Mouse (Mus musculus): ENCODE data around the gene Sema4g. TPM values are rescaled to one million over a fixed set of nuclear protein-coding genes. Genes with fewer than 3 reads are reported as not detected.

The Sema4g gene
- total and polyA plus RNA-seq, 3 experiments, result 0.13 to 0.30 (median 0.22) TPM

- Histone ChIP-seq H3K4me3 (ENCODE audit: low read depth, low read length) (no peak overlapping the region), H3K36me3 (replicated peaks) (peaks cover 78% of the 10 kb centered on the region), H3K9me3 (replicated peaks) (no peaks in the 10 kb centered on the region), H3K27me3 (ENCODE audit: insufficient read depth, low read length) (no peaks in the 10 kb centered on the region), H3K4me1 (ENCODE audit: insufficient read depth, low read depth, low read length) (peaks cover 6% of the 10 kb centered on the region)
- DNase-seq (ENCODE audit: low spot score), result no peak
- TF ChIP-seq TAL1 (conservative IDR thresholded peaks at IDR 0.05; ENCODE audit: low read depth, low read length), result no peak
- no peak for TF ChIP-seq POLR2AphosphoS5 (IDR thresholded peaks at IDR 0.05; ENCODE audit: insufficient replicate concordance, low read depth, low read length)
- TF ChIP-seq CTCF (IDR thresholded peaks at IDR 0.05; ENCODE audit: low read depth, low read length), result no peak
- no peak for TF ChIP-seq GATA1 (IDR thresholded peaks at IDR 0.05; ENCODE audit: borderline replicate concordance, low read length)
- no peak for TF ChIP-seq GATA2 (IDR thresholded peaks at IDR 0.05; ENCODE audit: borderline replicate concordance, low read depth, low read length)
- no peak for ATAC-seq (ENCODE audit: extremely low read depth, insufficient number of reproducible peaks, low FRiP score, poor library complexity, severe bottlenecking)
These were observed 8.1 kb upstream of the Sema4g start for GRCm38 (mm10) chr19:44980787-44981186.

GRCm38 (mm10) chr19:44982477-44983115 is 6.3 kb upstream of the Sema4g start:
- ATAC-seq (ENCODE audit: extremely low read depth, insufficient number of reproducible peaks, low FRiP score, poor library complexity, severe bottlenecking), result no peak
- peaks cover 5% of the 10 kb centered on the region; the same call in 1 of the 2 replicates for H3K27me3 ChIP-seq (ENCODE audit: insufficient read depth, low read length)
- TF ChIP-seq GATA2 (IDR thresholded peaks at IDR 0.05; ENCODE audit: borderline replicate concordance, low read depth, low read length) (no peak), POLR2AphosphoS5 (IDR thresholded peaks at IDR 0.05; ENCODE audit: insufficient replicate concordance, low read depth, low read length) (no peak), GATA1 (IDR thresholded peaks at IDR 0.05; ENCODE audit: borderline replicate concordance, low read length) (no peak), TAL1 (conservative IDR thresholded peaks at IDR 0.05; ENCODE audit: low read depth, low read length) (no peak), CTCF (IDR thresholded peaks at IDR 0.05; ENCODE audit: low read depth, low read length) (no peak)
- no peaks in the 10 kb centered on the region for H3K9me3 ChIP-seq (replicated peaks)
- no peak overlapping the region for H3K4me3 ChIP-seq (ENCODE audit: low read depth, low read length)
- H3K36me3 ChIP-seq (replicated peaks), result peaks cover 59% of the 10 kb centered on the region
- DNase-seq (ENCODE audit: low spot score), result no peak
- peaks cover 16% of the 10 kb centered on the region for H3K4me1 ChIP-seq (ENCODE audit: insufficient read depth, low read depth, low read length)

DNA sequence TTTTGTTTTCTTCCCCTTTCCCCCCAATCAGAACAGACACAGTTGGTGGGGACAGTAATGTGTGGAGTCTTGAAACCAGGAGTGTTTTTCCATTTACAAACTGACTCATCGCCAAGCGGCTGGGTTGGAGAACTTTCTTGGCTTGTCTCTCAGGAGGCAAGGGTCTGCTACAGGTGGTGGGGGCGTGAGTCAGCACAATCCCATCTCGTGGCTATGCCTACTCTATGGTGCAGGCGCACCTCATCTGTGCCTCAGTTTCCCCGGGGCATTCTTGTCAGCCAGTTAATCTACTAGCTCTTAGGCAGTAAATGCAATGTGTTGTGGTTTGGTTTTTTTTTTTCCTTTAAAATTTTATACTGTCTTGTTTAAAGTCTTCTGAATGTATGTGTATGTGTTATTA is 5.5 kb upstream of the Sema4g start:
- Histone ChIP-seq H3K4me1 (ENCODE audit: insufficient read depth, low read depth, low read length) (peaks cover 16% of the 10 kb centered on the region), H3K4me3 (ENCODE audit: low read depth, low read length) (no peak overlapping the region)
- no peak for ATAC-seq (ENCODE audit: extremely low read depth, insufficient number of reproducible peaks, low FRiP score, poor library complexity, severe bottlenecking)

GRCm38 (mm10) chr19:44984420-44984819 is 4.5 kb upstream of the Sema4g start:
- no peak for TF ChIP-seq GATA2 (IDR thresholded peaks at IDR 0.05; ENCODE audit: borderline replicate concordance, low read depth, low read length)
- no peak for TF ChIP-seq POLR2AphosphoS5 (IDR thresholded peaks at IDR 0.05; ENCODE audit: insufficient replicate concordance, low read depth, low read length)
- no peak for TF ChIP-seq CTCF (IDR thresholded peaks at IDR 0.05; ENCODE audit: low read depth, low read length)
- no peak for TF ChIP-seq GATA1 (IDR thresholded peaks at IDR 0.05; ENCODE audit: borderline replicate concordance, low read length)
- TF ChIP-seq TAL1 (conservative IDR thresholded peaks at IDR 0.05; ENCODE audit: low read depth, low read length), result no peak
- H3K27me3 ChIP-seq (ENCODE audit: insufficient read depth, low read length), result peaks cover 16% of the 10 kb centered on the region
- ATAC-seq (ENCODE audit: extremely low read depth, insufficient number of reproducible peaks, low FRiP score, poor library complexity, severe bottlenecking), result no peak
- H3K36me3 ChIP-seq (replicated peaks), result peaks cover 42% of the 10 kb centered on the region
- no peaks in the 10 kb centered on the region for H3K9me3 ChIP-seq (replicated peaks)
- no peak overlapping the region for H3K4me3 ChIP-seq (ENCODE audit: low read depth, low read length)
- peaks cover 25% of the 10 kb centered on the region for H3K4me1 ChIP-seq (ENCODE audit: insufficient read depth, low read depth, low read length)
- DNase-seq (ENCODE audit: low spot score), result no peak

More for the DNA sequence above, 5.5 kb upstream of the Sema4g start:
- TF ChIP-seq GATA1 (IDR thresholded peaks at IDR 0.05; ENCODE audit: borderline replicate concordance, low read length) (no peak), TAL1 (conservative IDR thresholded peaks at IDR 0.05; ENCODE audit: low read depth, low read length) (no peak), POLR2AphosphoS5 (IDR thresholded peaks at IDR 0.05; ENCODE audit: insufficient replicate concordance, low read depth, low read length) (no peak), CTCF (IDR thresholded peaks at IDR 0.05; ENCODE audit: low read depth, low read length) (no peak), GATA2 (IDR thresholded peaks at IDR 0.05; ENCODE audit: borderline replicate concordance, low read depth, low read length) (no peak)
- Histone ChIP-seq H3K9me3 (replicated peaks) (no peaks in the 10 kb centered on the region), H3K27me3 (ENCODE audit: insufficient read depth, low read length) (peaks cover 6% of the 10 kb centered on the region), H3K36me3 (replicated peaks) (peaks cover 52% of the 10 kb centered on the region)
- no peak for DNase-seq (ENCODE audit: low spot score)

GRCm38 (mm10) chr19:44985159-44985988 is 3.5 kb upstream of the Sema4g start:
- TF ChIP-seq TAL1 (conservative IDR thresholded peaks at IDR 0.05; ENCODE audit: low read depth, low read length) (no peak), CTCF (IDR thresholded peaks at IDR 0.05; ENCODE audit: low read depth, low read length) (no peak), GATA2 (IDR thresholded peaks at IDR 0.05; ENCODE audit: borderline replicate concordance, low read depth, low read length) (no peak), POLR2AphosphoS5 (IDR thresholded peaks at IDR 0.05; ENCODE audit: insufficient replicate concordance, low read depth, low read length) (no peak), GATA1 (IDR thresholded peaks at IDR 0.05; ENCODE audit: borderline replicate concordance, low read length) (no peak)
- no peak overlapping the region for H3K4me3 ChIP-seq (ENCODE audit: low read depth, low read length)

DNA sequence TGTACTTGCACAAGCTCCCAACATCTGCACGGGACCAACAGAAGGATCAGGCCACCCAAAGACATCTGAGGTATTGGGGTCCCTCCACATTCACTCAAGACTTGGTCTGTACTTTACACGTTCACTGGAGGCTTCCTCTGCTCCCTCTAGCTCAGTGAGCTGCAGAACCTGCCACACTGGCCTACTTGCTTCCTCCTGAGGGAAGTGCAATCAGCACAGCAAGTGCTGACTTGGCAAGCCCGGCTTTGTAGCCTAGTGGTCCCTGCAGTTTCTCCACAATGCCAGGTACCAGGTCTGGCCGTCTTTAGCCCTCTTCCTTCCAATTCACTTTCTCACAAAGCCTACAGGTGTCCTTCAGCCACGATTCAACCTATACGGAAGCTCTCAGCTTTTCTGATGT is 1.9 kb upstream of the Sema4g start:
- no peak for ATAC-seq (ENCODE audit: extremely low read depth, insufficient number of reproducible peaks, low FRiP score, poor library complexity, severe bottlenecking)
- TF ChIP-seq TAL1 (conservative IDR thresholded peaks at IDR 0.05; ENCODE audit: low read depth, low read length) (no peak), GATA2 (IDR thresholded peaks at IDR 0.05; ENCODE audit: borderline replicate concordance, low read depth, low read length) (no peak), CTCF (IDR thresholded peaks at IDR 0.05; ENCODE audit: low read depth, low read length) (no peak), GATA1 (IDR thresholded peaks at IDR 0.05; ENCODE audit: borderline replicate concordance, low read length) (no peak), POLR2AphosphoS5 (IDR thresholded peaks at IDR 0.05; ENCODE audit: insufficient replicate concordance, low read depth, low read length) (no peak)
- no peak for DNase-seq (ENCODE audit: low spot score)
- H3K36me3 ChIP-seq (replicated peaks), result peaks cover 18% of the 10 kb centered on the region
- no peaks in the 10 kb centered on the region for H3K9me3 ChIP-seq (replicated peaks)
- no peak overlapping the region for H3K4me3 ChIP-seq (ENCODE audit: low read depth, low read length)
- H3K4me1 ChIP-seq (ENCODE audit: insufficient read depth, low read depth, low read length), result peaks cover 34% of the 10 kb centered on the region
- peaks cover 40% of the 10 kb centered on the region for H3K27me3 ChIP-seq (ENCODE audit: insufficient read depth, low read length)

More at GRCm38 (mm10) chr19:44985159-44985988, 3.5 kb upstream of the Sema4g start:
- DNase-seq (ENCODE audit: low spot score), result no peak
- no peaks in the 10 kb centered on the region for H3K9me3 ChIP-seq (replicated peaks)
- peaks cover 34% of the 10 kb centered on the region for H3K4me1 ChIP-seq (ENCODE audit: insufficient read depth, low read depth, low read length)
- H3K36me3 ChIP-seq (replicated peaks), result peaks cover 33% of the 10 kb centered on the region
- H3K27me3 ChIP-seq (ENCODE audit: insufficient read depth, low read length), result peaks cover 25% of the 10 kb centered on the region
- ATAC-seq (ENCODE audit: extremely low read depth, insufficient number of reproducible peaks, low FRiP score, poor library complexity, severe bottlenecking), result no peak

Data from G1E (cell line).